Mouse (Mus musculus) midbrain, postnatal 0 days (tissue): Measurements from ENCODE around the gene Rab11fip3. TPM values are rescaled to one million over a fixed set of nuclear protein-coding genes. Genes with fewer than 3 reads are reported as not detected.

Source experiments
- ATAC-seq: fragments of 200-750 bp; cut with Nextera tagmentation; 2 replicates; pipeline ENCODE4 v1.8.0; 2017; ENCODE audit warnings: moderate number of reproducible peaks, mild to moderate bottlenecking, moderate TSS enrichment, moderate library complexity; ENCODE audit not compliant: low FRiP score
- DNase-seq: peaks from one replicate; pipeline ENCODE4 v3.0.0-alpha.2; 2015; ENCODE audit warnings: low spot score
- H3K27ac ChIP-seq: fragments of 300-500 bp; sonication (generic); 2 replicates; pipeline ENCODE4 v1.5.1; 2014; ENCODE audit warnings: low read depth, mild to moderate bottlenecking, low read length, mixed read lengths
- H3K27me3 ChIP-seq: fragments of 300-500 bp; sonication (generic); 2 replicates; pipeline ENCODE4 v1.6.1; 2014; ENCODE audit warnings: low read length, control low read depth, mixed read lengths; ENCODE audit not compliant: insufficient read depth
- H3K36me3 ChIP-seq: fragments of 300-500 bp; sonication (generic); 2 replicates; pipeline ENCODE4 v1.6.1; 2014; ENCODE audit warnings: low read length, control low read depth, mixed read lengths; ENCODE audit not compliant: insufficient read depth
- H3K4me1 ChIP-seq: fragments of 300-500 bp; sonication (generic); 2 replicates; pipeline ENCODE4 v1.6.1; 2014; ENCODE audit warnings: mild to moderate bottlenecking, control low read depth, antibody characterized with exemption, low read length, mixed read lengths; ENCODE audit not compliant: insufficient read depth
- H3K4me2 ChIP-seq: fragments of 300-500 bp; sonication (generic); 2 replicates; pipeline ENCODE4 v1.6.1; 2014; ENCODE audit warnings: low read depth, mild to moderate bottlenecking, low read length, mixed read lengths; ENCODE audit not compliant: poor library complexity, severe bottlenecking
- H3K4me3 ChIP-seq: fragments of 300-500 bp; sonication (generic); 2 replicates; pipeline ENCODE4 v1.5.1; 2014; ENCODE audit warnings: low read depth, mild to moderate bottlenecking, low read length, moderate library complexity
- H3K9ac ChIP-seq: fragments of 300-500 bp; sonication (generic); replicated peaks from 2 replicates; pipeline ENCODE4 v1.6.1; 2014; ENCODE audit warnings: mild to moderate bottlenecking, low read length, moderate library complexity, mixed read lengths; ENCODE audit not compliant: poor library complexity, severe bottlenecking
- H3K9me3 ChIP-seq: fragments of 300-500 bp; sonication (generic); 2 replicates; pipeline ENCODE4 v1.6.1; 2016; ENCODE audit warnings: low read length, control low read depth
- CTCF ChIP-seq: IDR thresholded peaks from 2 replicates; pipeline ENCODE4 v1.5.1; 2016; ENCODE audit warnings: antibody characterized with exemption, mild to moderate bottlenecking
- WGBS: fragments of 180-500 bp; shearing (Covaris S2); extraction: QIAGEN DNeasy Blood & Tissue Kit; methylation state at CpG from one replicate; pipeline ENCODE4 v1.1.7; 2014; 5-methylcytosine and 5-hydroxymethylcytosine counted together
- polyA plus RNA-seq: library from polyadenylated mRNA; unstranded; fragments of >200 nt; fragmentation: Nextera tagmentation; extraction: Ambion mirVana; gene quantifications from 2 replicates; pipeline ENCODE4 v1.2.1, GENCODE M21; 2015
- total RNA-seq: library from RNA; depleted of rRNA; stranded (reverse); fragments of >200 nt; gene quantifications from 2 replicates; pipeline ENCODE4 v1.2.3, GENCODE M21; 2014

Gene Rab11fip3
- total and polyA plus RNA-seq, 2 experiments from 2014 or later, result 18.3 to 34.7 TPM

GRCm38 (mm10) chr17:25946349-25946748 lies 123.0 kb downstream of the Rab11fip3 start:
- TF ChIP-seq CTCF, result no peak
- H3K9me3 ChIP-seq, result no peaks in the 10 kb centered on the region
- H3K27ac ChIP-seq, result no peak overlapping the region
- no peaks in the 10 kb centered on the region for H3K36me3 ChIP-seq
- H3K4me2 ChIP-seq, result no peak overlapping the region
- DNase-seq, result no peak
- no peak overlapping the region for H3K9ac ChIP-seq
- H3K4me3 ChIP-seq, result no peak overlapping the region
- H3K27me3 ChIP-seq, result peaks cover 15% of the 10 kb centered on the region
- H3K4me1 ChIP-seq, result no peaks in the 10 kb centered on the region
- no peak for ATAC-seq
- 74% methylated on average over 7 of the region's 7 CpGs for WGBS

- no peak overlapping the region for H3K4me3 ChIP-seq
- no peak for DNase-seq
- peaks cover 7% of the 10 kb centered on the region; the same call in 1 of the 2 replicates for H3K4me1 ChIP-seq
- ATAC-seq, result no peak
- H3K9me3 ChIP-seq, result no peaks in the 10 kb centered on the region
- H3K9ac ChIP-seq, result no peak overlapping the region
- peaks cover 8% of the 10 kb centered on the region; the same call in 1 of the 2 replicates for H3K27me3 ChIP-seq
- no peak for TF ChIP-seq CTCF
- no peak overlapping the region for H3K4me2 ChIP-seq
- no peaks in the 10 kb centered on the region for H3K36me3 ChIP-seq
- 48% methylated on average over 9 of the region's 9 CpGs for WGBS
- no peak overlapping the region for H3K27ac ChIP-seq
Observed at GRCm38 (mm10) chr17:25945517-25946155, 123.7 kb downstream of the Rab11fip3 start.

- DNase-seq, result no peak
- 56% methylated on average over 6 of the region's 6 CpGs for WGBS
- Histone ChIP-seq H3K4me2 (no peak within 1 kb of the TSS), H3K9ac (no peak within 1 kb of the TSS), H3K27me3 (no peaks in the 10 kb centered on the region), H3K36me3 (no peaks in the 10 kb centered on the region), H3K4me1 (peaks cover 8% of the 10 kb centered on the region; the same call in 1 of the 2 replicates), H3K4me3 (no peak within 1 kb of the TSS), H3K9me3 (no peaks in the 10 kb centered on the region), H3K27ac (no peak within 1 kb of the TSS)
- no peak for ATAC-seq
- no peak for TF ChIP-seq CTCF
Observed at GRCm38 (mm10) chr17:25944366-25945163, 124.8 kb downstream of the Rab11fip3 start, which contains the start of the genes Pigq and Nhlrc4. Gene Pigq (minus strand): TSS chr17:25944936. Gene Nhlrc4 (minus strand): TSS chr17:25944961.

GRCm38 (mm10) chr17:25943769-25944168 lies 125.6 kb downstream of the Rab11fip3 start:
- Histone ChIP-seq H3K36me3 (no peaks in the 10 kb centered on the region), H3K9me3 (no peaks in the 10 kb centered on the region), H3K9ac (no peak overlapping the region), H3K4me1 (peaks cover 8% of the 10 kb centered on the region; the same call in 1 of the 2 replicates), H3K4me2 (no peak overlapping the region), H3K4me3 (no peak overlapping the region), H3K27me3 (no peaks in the 10 kb centered on the region), H3K27ac (no peak overlapping the region)
- 77% methylated on average over 9 of the region's 9 CpGs for WGBS
- no peak for ATAC-seq
- no peak for DNase-seq
- TF ChIP-seq CTCF, result no peak

GRCm38 (mm10) chr17:25943221-25943620 lies 126.1 kb downstream of the Rab11fip3 start:
- Histone ChIP-seq H3K36me3 (no peaks in the 10 kb centered on the region), H3K27ac (no peak overlapping the region), H3K9ac (no peak overlapping the region), H3K9me3 (no peaks in the 10 kb centered on the region), H3K27me3 (no peaks in the 10 kb centered on the region), H3K4me1 (peaks cover 8% of the 10 kb centered on the region; the same call in 1 of the 2 replicates), H3K4me3 (no peak overlapping the region), H3K4me2 (no peak overlapping the region)
- WGBS, result 95% methylated on average over 3 of the region's 3 CpGs
- TF ChIP-seq CTCF, result no peak
- ATAC-seq (no peak), DNase-seq (no peak)
